Mouse (Mus musculus): ENCODE measurements around the gene Numb. TPM values are rescaled to one million over a fixed set of nuclear protein-coding genes. Genes with fewer than 3 reads are reported as not detected.
"Not testable (repeated sequence)": the region's sequence is repeated elsewhere in the genome, so short reads cannot be mapped to it uniquely, and the experiment has no call there.

Gene Numb
- polyA plus RNA-seq, 1 experiment, result 11.2 TPM

DNA sequence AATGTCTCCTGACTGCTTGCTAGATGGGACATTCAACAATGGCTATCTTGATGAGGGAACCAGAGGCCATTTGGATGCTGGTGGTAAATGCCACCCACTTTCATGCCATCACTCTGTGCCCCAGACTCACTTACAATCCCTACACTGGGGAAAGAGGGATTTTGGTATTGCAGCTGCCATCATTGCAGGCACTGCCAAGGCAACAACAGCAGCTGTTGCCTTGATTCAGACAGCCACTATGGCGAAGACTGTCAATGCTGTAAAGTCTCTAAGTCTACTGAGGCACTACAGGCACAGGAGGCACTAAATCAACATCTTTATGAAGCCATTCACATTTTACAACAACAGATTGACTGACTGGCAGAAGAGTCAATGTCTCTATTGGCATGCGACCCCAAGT is 30.5 kb downstream of the Numb start:
- no peak overlapping the region for H3ac ChIP-seq (ENCODE audit: control insufficient read depth, insufficient read length, low read depth)
- H3K36me3 ChIP-seq (ENCODE audit: control insufficient read depth, insufficient read depth), result peaks cover 5% of the 10 kb centered on the region
- H3K79me2 ChIP-seq (ENCODE audit: control insufficient read depth, insufficient read depth), result peaks cover 4% of the 10 kb centered on the region
- TF ChIP-seq MYOD1 (IDR thresholded peaks at IDR 0.05; ENCODE audit: control insufficient read depth, insufficient read length, low read depth) (no peak), CTCF (IDR thresholded peaks at IDR 0.05; ENCODE audit: control insufficient read depth, insufficient read depth, insufficient read length) (no peak), CEBPB (IDR thresholded peaks at IDR 0.05; ENCODE audit: low read depth) (no peak), FOSL1 (IDR thresholded peaks at IDR 0.05; ENCODE audit: insufficient read depth, low read length, poor library complexity, severe bottlenecking) (no peak), MAX (IDR thresholded peaks at IDR 0.05) (no peak), MYOG (IDR thresholded peaks at IDR 0.05; ENCODE audit: control insufficient read depth, extremely low read depth, insufficient read length) (no peak), USF1 (IDR thresholded peaks at IDR 0.05; ENCODE audit: low read depth) (no peak)
- no peak overlapping the region for H3K4me3 ChIP-seq (ENCODE audit: insufficient read depth, poor library complexity, severe bottlenecking)
- H3K79me3 ChIP-seq (ENCODE audit: low read depth), result no peaks in the 10 kb centered on the region
- H3K27me3 ChIP-seq (ENCODE audit: control insufficient read depth, insufficient read depth, insufficient read length), result no peaks in the 10 kb centered on the region

- no peak for TF ChIP-seq MYOD1 (IDR thresholded peaks at IDR 0.05; ENCODE audit: control insufficient read depth, insufficient read length, low read depth)
- TF ChIP-seq CEBPB (IDR thresholded peaks at IDR 0.05; ENCODE audit: low read depth), result no peak
- TF ChIP-seq CTCF (IDR thresholded peaks at IDR 0.05; ENCODE audit: control insufficient read depth, insufficient read depth, insufficient read length), result no peak
- TF ChIP-seq USF1 (IDR thresholded peaks at IDR 0.05; ENCODE audit: low read depth), result no peak
- TF ChIP-seq MAX (IDR thresholded peaks at IDR 0.05), result no peak
- TF ChIP-seq FOSL1 (IDR thresholded peaks at IDR 0.05; ENCODE audit: insufficient read depth, low read length, poor library complexity, severe bottlenecking), result no peak
- no peak for TF ChIP-seq MYOG (IDR thresholded peaks at IDR 0.05; ENCODE audit: control insufficient read depth, extremely low read depth, insufficient read length)
- Histone ChIP-seq H3K4me3 (ENCODE audit: insufficient read depth, poor library complexity, severe bottlenecking) (no peak overlapping the region), H3ac (ENCODE audit: control insufficient read depth, insufficient read length, low read depth) (no peak overlapping the region), H3K79me2 (ENCODE audit: control insufficient read depth, insufficient read depth) (peaks cover 4% of the 10 kb centered on the region), H3K79me3 (ENCODE audit: low read depth) (no peaks in the 10 kb centered on the region), H3K36me3 (ENCODE audit: control insufficient read depth, insufficient read depth) (peaks cover 5% of the 10 kb centered on the region), H3K27me3 (ENCODE audit: control insufficient read depth, insufficient read depth, insufficient read length) (no peaks in the 10 kb centered on the region)
These were observed 32.6 kb downstream of the Numb start for GRCm38 (mm10) chr12:83889128-83889527.

DNA sequence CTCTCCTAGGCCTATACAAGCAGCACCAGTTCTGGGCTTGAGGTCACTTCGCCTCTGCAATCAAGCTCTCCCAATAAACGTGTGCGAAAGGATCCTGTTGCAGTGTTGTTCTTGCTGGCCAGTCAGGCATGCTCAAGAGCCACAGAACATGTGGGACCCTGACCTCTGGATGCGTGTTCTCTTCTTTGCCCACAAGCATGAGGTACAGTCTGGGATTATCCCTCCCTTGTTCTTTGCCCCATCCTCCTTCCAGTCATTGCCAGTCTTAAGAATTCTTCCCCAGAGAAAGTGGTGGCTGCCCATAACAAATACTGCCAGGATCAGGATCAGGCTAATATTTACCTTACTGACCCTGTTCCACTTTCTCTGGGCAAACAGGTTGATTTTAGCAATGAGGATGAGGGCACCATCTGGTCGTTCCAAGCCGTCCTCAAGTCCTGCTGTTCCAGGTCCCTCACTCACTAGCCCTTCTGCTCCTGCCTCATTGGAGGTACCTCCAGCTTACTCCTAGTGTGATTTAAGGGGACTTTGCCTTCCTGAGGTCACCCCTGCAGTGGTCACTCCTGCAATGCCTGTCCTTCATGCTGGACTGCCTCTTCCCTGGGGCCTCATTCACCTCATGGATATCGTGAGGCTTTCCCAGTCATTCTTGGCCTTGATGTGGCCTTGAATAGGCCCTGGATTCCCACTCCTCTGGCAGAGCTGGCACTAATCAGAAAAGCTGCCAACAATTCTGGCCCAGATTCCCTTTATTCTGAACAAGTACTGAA is 36.0 kb downstream of the Numb start:
- H3K4me3 ChIP-seq (ENCODE audit: insufficient read depth, poor library complexity, severe bottlenecking), result no peak overlapping the region
- no peak overlapping the region for H3ac ChIP-seq (ENCODE audit: control insufficient read depth, insufficient read length, low read depth)
- H3K79me2 ChIP-seq (ENCODE audit: control insufficient read depth, insufficient read depth), result no peaks in the 10 kb centered on the region
- peaks cover 5% of the 10 kb centered on the region for H3K36me3 ChIP-seq (ENCODE audit: control insufficient read depth, insufficient read depth)
- H3K27me3 ChIP-seq (ENCODE audit: control insufficient read depth, insufficient read depth, insufficient read length), result no peaks in the 10 kb centered on the region
- TF ChIP-seq USF1 (IDR thresholded peaks at IDR 0.05; ENCODE audit: low read depth), result no peak
- TF ChIP-seq MYOD1 (IDR thresholded peaks at IDR 0.05; ENCODE audit: control insufficient read depth, insufficient read length, low read depth), result no peak
- no peak for TF ChIP-seq CTCF (IDR thresholded peaks at IDR 0.05; ENCODE audit: control insufficient read depth, insufficient read depth, insufficient read length)
- TF ChIP-seq CEBPB (IDR thresholded peaks at IDR 0.05; ENCODE audit: low read depth), result no peak
- no peak for TF ChIP-seq MYOG (IDR thresholded peaks at IDR 0.05; ENCODE audit: control insufficient read depth, extremely low read depth, insufficient read length)
- no peak for TF ChIP-seq MAX (IDR thresholded peaks at IDR 0.05)
- no peak for TF ChIP-seq FOSL1 (IDR thresholded peaks at IDR 0.05; ENCODE audit: insufficient read depth, low read length, poor library complexity, severe bottlenecking)
- peaks cover 2% of the 10 kb centered on the region for H3K79me3 ChIP-seq (ENCODE audit: low read depth)

DNA sequence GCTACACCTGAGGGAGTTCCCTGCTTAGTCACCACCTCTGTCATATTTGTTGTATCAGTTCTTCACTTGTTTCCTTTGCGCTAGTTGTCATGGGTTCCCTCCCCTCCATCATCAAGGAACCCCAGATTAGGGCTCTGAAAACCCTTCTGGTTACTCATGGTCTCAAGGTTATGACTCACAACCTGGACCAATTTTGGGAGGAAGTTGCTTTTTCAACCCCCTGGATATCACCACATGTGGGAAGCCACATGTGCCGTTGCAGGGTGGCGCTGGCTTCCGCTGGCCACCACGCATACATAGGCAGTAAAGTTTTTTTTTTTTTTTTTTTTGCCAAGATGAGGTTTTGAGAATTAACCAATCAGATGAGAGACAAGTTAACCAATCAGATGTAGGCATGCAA is 36.7 kb downstream of the Numb start:
- H3K79me2 ChIP-seq (ENCODE audit: control insufficient read depth, insufficient read depth); H3K79me3 ChIP-seq (ENCODE audit: low read depth); H3ac ChIP-seq (ENCODE audit: control insufficient read depth, insufficient read length, low read depth); H3K27me3 ChIP-seq (ENCODE audit: control insufficient read depth, insufficient read depth, insufficient read length); H3K36me3 ChIP-seq (ENCODE audit: control insufficient read depth, insufficient read depth); H3K4me3 ChIP-seq (ENCODE audit: insufficient read depth, poor library complexity, severe bottlenecking): not testable (repeated sequence)

DNA sequence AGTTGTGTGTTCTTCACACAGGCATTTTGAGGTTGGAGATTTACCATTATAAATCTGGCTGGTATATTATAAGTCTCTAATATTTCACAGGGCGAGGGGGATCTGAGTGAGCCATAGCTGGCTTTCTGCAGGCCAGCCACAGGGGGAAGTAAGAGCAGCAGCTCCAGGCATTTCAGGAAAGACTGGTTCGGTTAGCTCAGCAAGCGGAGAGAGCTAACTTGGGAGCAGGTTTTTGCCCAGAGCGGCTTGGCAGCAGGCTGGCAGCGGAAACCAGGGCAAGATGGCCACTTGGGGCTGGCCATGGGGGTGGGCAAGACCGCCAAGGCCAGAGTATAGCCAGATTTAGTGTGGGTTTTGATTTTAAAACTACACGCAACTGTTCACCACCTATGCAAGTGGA is 39.2 kb downstream of the Numb start:
- peaks cover 2% of the 10 kb centered on the region for H3K79me3 ChIP-seq (ENCODE audit: low read depth)
- no peak for TF ChIP-seq USF1 (IDR thresholded peaks at IDR 0.05; ENCODE audit: low read depth)
- no peak for TF ChIP-seq CEBPB (IDR thresholded peaks at IDR 0.05; ENCODE audit: low read depth)
- TF ChIP-seq CTCF (IDR thresholded peaks at IDR 0.05; ENCODE audit: control insufficient read depth, insufficient read depth, insufficient read length), result no peak
- no peak for TF ChIP-seq MAX (IDR thresholded peaks at IDR 0.05)
- TF ChIP-seq MYOD1 (IDR thresholded peaks at IDR 0.05; ENCODE audit: control insufficient read depth, insufficient read length, low read depth), result no peak
- TF ChIP-seq MYOG (IDR thresholded peaks at IDR 0.05; ENCODE audit: control insufficient read depth, extremely low read depth, insufficient read length), result no peak
- TF ChIP-seq FOSL1 (IDR thresholded peaks at IDR 0.05; ENCODE audit: insufficient read depth, low read length, poor library complexity, severe bottlenecking), result no peak
- H3K36me3 ChIP-seq (ENCODE audit: control insufficient read depth, insufficient read depth), result peaks cover 5% of the 10 kb centered on the region
- H3K4me3 ChIP-seq (ENCODE audit: insufficient read depth, poor library complexity, severe bottlenecking), result no peak overlapping the region
- no peaks in the 10 kb centered on the region for H3K27me3 ChIP-seq (ENCODE audit: control insufficient read depth, insufficient read depth, insufficient read length)
- H3K79me2 ChIP-seq (ENCODE audit: control insufficient read depth, insufficient read depth), result no peaks in the 10 kb centered on the region
- no peak overlapping the region for H3ac ChIP-seq (ENCODE audit: control insufficient read depth, insufficient read length, low read depth)

GRCm38 (mm10) chr12:83882088-83882487 is 39.6 kb downstream of the Numb start:
- Histone ChIP-seq H3K79me3 (ENCODE audit: low read depth) (peaks cover 2% of the 10 kb centered on the region), H3K79me2 (ENCODE audit: control insufficient read depth, insufficient read depth) (no peaks in the 10 kb centered on the region), H3K4me3 (ENCODE audit: insufficient read depth, poor library complexity, severe bottlenecking) (no peak overlapping the region), H3ac (ENCODE audit: control insufficient read depth, insufficient read length, low read depth) (no peak overlapping the region), H3K36me3 (ENCODE audit: control insufficient read depth, insufficient read depth) (peaks cover 1% of the 10 kb centered on the region), H3K27me3 (ENCODE audit: control insufficient read depth, insufficient read depth, insufficient read length) (no peaks in the 10 kb centered on the region)
- TF ChIP-seq MYOG (IDR thresholded peaks at IDR 0.05; ENCODE audit: control insufficient read depth, extremely low read depth, insufficient read length), result no peak
- no peak for TF ChIP-seq MYOD1 (IDR thresholded peaks at IDR 0.05; ENCODE audit: control insufficient read depth, insufficient read length, low read depth)
- TF ChIP-seq CTCF (IDR thresholded peaks at IDR 0.05; ENCODE audit: control insufficient read depth, insufficient read depth, insufficient read length), result no peak
- TF ChIP-seq CEBPB (IDR thresholded peaks at IDR 0.05; ENCODE audit: low read depth), result no peak
- no peak for TF ChIP-seq FOSL1 (IDR thresholded peaks at IDR 0.05; ENCODE audit: insufficient read depth, low read length, poor library complexity, severe bottlenecking)
- no peak for TF ChIP-seq MAX (IDR thresholded peaks at IDR 0.05)
- no peak for TF ChIP-seq USF1 (IDR thresholded peaks at IDR 0.05; ENCODE audit: low read depth)
